Mouse (Mus musculus) kidney, adult 8-10 months (tissue): Measurements from ENCODE around the gene Mamdc2.

Source experiments
- DNase-seq, 2 experiments: peaks; one replicate each; pipeline ENCODE4 v3.0.0; 2022

The Mamdc2 gene

DNA sequence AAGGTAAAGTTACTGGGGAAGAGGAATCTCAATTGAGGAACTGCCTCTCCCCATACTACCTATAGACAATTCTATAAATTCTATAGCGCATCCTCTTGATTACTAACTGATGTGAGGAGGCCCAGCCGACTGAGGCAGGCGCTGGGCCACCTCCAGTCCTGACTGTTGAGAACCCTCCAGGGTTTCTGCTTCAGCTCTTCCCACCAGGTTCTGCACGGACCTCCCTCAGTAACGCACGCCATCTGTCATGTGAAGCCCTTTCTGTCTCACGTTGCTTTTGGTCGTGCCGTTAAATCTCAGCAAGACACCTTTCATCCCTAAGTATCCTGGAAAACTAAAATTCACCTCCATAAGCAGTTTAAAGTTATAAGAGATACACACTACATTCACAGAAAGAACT lies 191.5 kb downstream of the Mamdc2 start:
- no peak for DNase-seq
